Mouse (Mus musculus) retina, embryonic 14.5 days (tissue): ENCODE data around the gene Chmp3.

Experiments
- DNase-seq: peaks from one replicate; pipeline ENCODE4 v3.0.0-alpha.2; 2015; ENCODE audit warnings: low spot score

The Chmp3 gene

GRCm38 (mm10) chr6:71543686-71544499 is at the start of gene Chmp3:
TSS of gene Chmp3 (plus strand) at chr6:71543797.
- DNase-seq: peak; percentile 93

- peak; percentile 63 for DNase-seq
Measured at GRCm38 (mm10) chr6:71494341-71495020, 49.1 kb upstream of the Chmp3 start.

- no peak for DNase-seq
Measured at GRCm38 (mm10) chr6:71500575-71500974, 43.0 kb upstream of the Chmp3 start.

GRCm38 (mm10) chr6:71503001-71503400 is 40.6 kb upstream of the Chmp3 start:
- DNase-seq: no peak

GRCm38 (mm10) chr6:71503670-71504069 is 39.9 kb upstream of the Chmp3 start:
- no peak for DNase-seq

GRCm38 (mm10) chr6:71504091-71504490 is 39.5 kb upstream of the Chmp3 start:
- no peak for DNase-seq

GRCm38 (mm10) chr6:71505671-71506070 is 37.9 kb upstream of the Chmp3 start:
- DNase-seq: no peak

- no peak for DNase-seq
Measured at GRCm38 (mm10) chr6:71519476-71519875, 24.1 kb upstream of the Chmp3 start.

- DNase-seq: no peak
Measured at GRCm38 (mm10) chr6:71525556-71525955, 18.0 kb upstream of the Chmp3 start.

- DNase-seq: no peak
Measured at GRCm38 (mm10) chr6:71527056-71527455, 16.5 kb upstream of the Chmp3 start.

- DNase-seq: no peak
Measured at GRCm38 (mm10) chr6:71527826-71528225, 15.8 kb upstream of the Chmp3 start.

GRCm38 (mm10) chr6:71530176-71530575 is 13.4 kb upstream of the Chmp3 start:
- no peak for DNase-seq

- DNase-seq: no peak
Measured at GRCm38 (mm10) chr6:71537286-71537685, 6.3 kb upstream of the Chmp3 start.

GRCm38 (mm10) chr6:71555507-71555951 is 11.9 kb downstream of the Chmp3 start:
- no peak for DNase-seq

GRCm38 (mm10) chr6:71556826-71557225 is 13.2 kb downstream of the Chmp3 start:
- no peak for DNase-seq

- DNase-seq: no peak
Measured at GRCm38 (mm10) chr6:71568616-71569015, 25.0 kb downstream of the Chmp3 start.

GRCm38 (mm10) chr6:71569025-71569424 is 25.4 kb downstream of the Chmp3 start:
- no peak for DNase-seq

GRCm38 (mm10) chr6:71575359-71575758 is 31.8 kb downstream of the Chmp3 start:
- DNase-seq: no peak

GRCm38 (mm10) chr6:71579478-71579877 is 35.9 kb downstream of the Chmp3 start:
- DNase-seq: no peak

GRCm38 (mm10) chr6:71583198-71583597 is 39.6 kb downstream of the Chmp3 start:
- DNase-seq: no peak

- no peak for DNase-seq
Measured at GRCm38 (mm10) chr6:71589401-71589800, 45.8 kb downstream of the Chmp3 start.

- no peak for DNase-seq
Measured at GRCm38 (mm10) chr6:71590154-71590553, 46.6 kb downstream of the Chmp3 start.

GRCm38 (mm10) chr6:71607756-71608155 is 64.2 kb downstream of the Chmp3 start:
- no peak for DNase-seq
